Mouse (Mus musculus): ENCODE results near the gene Thap4. TPM values are rescaled to one million over a fixed set of nuclear protein-coding genes. Genes with fewer than 3 reads are reported as not detected.

Gene Thap4
- 33.5 and 51.4 TPM in 2 replicates for polyA plus RNA-seq (2015; fragmentation: Nextera tagmentation; extraction: Ambion mirVana)

DNA sequence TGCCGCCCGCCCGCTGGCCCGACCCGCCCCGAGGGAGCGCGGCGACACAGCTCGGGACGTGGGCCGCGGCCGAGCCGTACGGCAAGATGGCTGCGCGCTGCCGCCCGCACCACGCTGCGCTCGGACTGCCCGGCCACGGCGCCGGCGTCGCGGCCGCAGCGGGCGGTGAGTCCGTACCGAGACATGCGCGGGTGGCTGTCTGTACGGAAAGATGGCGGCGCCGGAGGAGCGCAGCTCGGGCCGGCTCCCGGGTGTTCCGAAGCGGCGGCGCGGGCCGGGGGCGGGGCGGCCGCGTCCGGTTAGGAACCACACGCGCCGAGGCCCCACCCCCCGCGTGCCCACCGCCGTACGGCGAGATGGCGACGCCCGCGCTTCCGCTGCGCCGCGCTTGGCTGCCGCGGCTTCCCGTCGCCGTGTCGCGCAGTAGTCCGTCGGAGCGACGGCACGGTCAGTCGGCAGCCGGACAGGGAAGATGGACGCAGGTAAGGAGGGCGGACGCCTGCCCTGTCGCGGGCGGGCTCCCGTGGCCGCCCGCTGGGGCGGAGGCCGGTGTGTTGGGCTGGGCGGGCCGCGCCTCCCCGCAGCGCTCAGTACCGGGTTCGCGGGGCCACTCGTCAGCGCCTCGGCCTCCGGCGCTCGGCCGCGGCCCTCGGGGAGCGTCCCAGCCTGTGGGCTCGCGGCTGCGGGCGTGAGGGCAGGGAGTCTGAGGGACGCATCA is at the start of gene Thap4:
Gene Thap4, minus strand, starts transcription at position 292 of the 718 bp plus-strand sequence.

DNA sequence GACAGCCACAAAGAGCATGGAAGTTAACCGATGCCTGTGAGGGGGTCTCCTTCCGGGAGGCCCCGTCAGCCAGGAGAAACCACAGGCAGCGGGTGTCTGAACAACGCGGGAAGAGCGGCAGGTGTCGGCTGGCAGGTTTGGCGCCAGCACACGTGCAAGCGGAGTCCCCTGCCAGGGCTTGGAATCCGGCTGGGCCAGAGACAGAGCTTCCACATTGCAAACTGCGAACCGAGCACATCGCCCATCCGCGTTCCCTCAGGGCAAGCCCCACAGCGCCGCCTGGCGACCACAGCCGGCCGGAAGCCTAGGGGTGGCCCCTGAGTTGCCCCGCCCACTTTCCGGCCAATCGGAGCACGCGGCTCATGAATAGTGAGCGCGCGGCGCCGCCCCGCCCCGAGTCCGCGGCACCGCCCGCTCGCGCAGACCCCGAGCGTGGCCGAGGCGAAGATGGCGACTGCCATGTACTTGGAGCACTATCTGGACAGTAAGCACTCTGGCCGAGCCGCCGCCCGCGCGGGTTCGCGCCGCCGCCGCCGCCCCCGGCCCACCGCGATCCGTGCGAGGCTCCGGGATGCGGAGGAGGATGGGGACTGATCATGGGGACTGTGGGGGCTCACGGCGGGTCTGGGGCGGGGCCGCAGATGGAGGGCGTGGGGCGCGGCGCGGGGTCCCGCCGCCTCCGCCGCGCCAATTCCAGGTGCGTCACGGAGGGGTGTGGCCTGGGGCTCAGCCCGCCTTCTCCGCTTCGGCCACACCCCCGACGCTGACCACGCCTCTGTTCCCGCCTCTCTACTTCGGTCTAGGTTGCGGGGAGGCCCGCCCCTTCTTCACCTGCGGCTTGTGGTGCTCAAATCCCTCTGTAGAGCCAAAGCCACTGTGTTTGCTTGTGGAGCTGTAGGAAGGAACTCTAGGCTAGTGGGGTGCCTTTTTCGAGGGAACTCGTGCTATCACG is 49.2 kb upstream of the Thap4 start, which contains the start of gene Ing5:
Gene Ing5, plus strand, starts transcription at position 410 of the 952 bp plus-strand sequence.

DNA sequence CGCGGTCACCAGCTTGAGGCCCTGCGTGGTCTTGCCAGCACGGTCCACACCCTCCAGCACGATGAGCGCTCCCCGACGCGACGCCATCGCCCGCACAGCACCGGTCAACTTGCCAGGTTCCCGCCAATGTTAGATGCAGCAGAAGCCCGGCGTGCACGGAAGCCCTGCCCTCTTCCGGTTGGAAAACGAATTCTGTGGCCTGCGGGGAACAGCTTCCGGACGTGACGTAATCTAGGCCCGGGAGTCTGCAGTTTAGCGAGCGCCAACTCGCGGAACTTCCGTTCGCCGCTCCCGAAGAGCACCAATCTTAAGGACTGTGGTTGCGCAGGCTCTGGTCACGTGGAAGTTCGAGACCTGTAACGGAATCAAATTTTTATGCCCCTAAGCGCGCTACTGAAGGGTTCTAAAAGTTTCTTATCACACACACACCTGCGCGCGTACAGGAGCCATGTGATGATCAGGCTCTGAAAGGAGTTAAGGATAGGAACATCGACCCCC is 47.1 kb upstream of the Thap4 start, which contains the start of gene Dtymk:
Gene Dtymk, minus strand, starts transcription at position 194 of the 498 bp plus-strand sequence.

DNA sequence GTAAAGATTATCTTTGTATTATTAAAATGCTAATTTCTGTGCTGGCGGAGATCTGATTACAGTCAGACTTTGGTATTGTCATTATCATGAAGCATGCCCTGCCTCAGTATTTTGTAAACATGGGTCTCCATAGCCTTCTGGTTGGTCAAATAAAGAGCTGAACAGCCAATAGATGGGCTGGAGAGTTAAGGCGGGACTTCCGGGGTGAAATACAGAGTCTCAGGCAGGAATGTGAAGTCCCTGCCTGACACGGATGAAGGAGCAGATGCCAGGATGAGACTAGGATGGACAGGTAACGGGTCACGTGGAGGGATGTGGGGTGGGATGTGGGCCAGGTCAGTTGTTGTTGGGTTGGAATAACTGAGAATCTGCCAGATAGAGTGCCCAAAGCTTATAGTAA is 3.4 kb downstream of the Thap4 start, which contains the start of gene Atg4b:
Gene Atg4b, plus strand, starts transcription at position 211 of the 400 bp plus-strand sequence.

DNA sequence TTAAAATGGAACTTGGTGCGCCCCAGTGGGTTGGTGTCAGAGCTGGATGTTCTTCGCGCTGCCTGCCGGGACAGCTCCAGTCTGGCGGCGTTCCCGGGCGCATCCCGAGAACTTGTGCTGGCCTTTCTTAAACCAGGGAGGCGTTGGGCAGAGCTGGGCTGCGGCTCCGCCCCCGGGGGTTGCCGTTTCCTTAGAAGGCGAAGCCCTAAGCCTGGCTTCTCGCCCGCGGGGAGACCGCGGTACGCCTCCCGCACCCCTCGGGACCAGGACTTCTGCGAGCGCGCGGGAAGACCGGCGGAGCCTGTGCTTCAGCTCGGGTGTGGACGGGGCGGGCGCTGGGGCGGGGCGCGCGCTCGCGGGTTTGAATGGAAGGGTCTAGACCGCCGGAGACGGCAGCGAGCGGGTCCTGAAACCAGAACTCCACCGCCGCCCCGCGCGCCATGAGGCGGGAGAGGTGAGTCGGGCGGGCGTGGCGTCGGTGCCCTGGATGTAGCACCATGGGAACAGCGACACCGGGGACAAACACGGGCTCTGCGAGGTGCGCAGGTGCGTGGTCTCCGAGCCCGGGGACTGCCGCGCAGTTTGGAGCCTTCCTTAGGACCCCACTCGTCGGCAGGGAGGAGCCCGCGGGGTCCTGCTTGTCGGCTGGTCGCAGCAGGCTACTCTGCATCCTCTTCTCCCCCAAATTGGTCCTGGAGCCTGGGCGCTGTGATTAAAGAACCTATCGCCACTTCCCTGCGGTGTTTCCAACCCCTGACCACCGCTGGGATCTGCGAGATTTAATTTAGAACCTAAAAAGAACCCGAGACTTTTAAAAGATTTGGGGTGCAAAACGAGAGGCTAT is 69.0 kb downstream of the Thap4 start, which contains the start of gene Bok:
Gene Bok, plus strand, starts transcription at position 260 of the 844 bp plus-strand sequence.

DNA sequence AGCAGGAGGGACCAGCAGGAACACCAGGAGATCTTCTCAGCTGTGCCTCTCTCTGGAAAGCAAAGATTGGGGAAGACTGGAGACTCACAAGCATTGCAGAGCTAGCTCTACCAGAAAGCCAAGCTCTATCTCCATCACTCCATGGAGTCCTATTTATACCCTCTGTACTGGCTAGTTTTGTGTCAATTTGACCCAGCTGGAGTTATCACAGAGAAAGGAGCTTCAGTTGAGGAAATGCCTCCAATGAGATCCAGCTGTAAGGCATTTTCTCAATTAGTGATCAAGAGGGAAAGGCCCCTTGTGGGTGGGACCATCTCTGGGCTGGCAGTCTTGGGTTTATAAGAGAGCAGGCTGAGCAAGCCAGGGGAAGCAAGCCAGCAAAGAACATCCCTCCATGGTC is 96.1 kb downstream of the Thap4 start, which contains the start of gene Stk25:
Gene Stk25, minus strand, starts transcription at position 101 of the 400 bp plus-strand sequence.

Other genes starting within 250 kb of the Thap4 start
- 3.8 and 5.1 TPM in 2 replicates for gene Farp2, start 242.8 kb downstream of the Thap4 start, polyA plus RNA-seq (2015; fragmentation: Nextera tagmentation; extraction: Ambion mirVana)
- 135 and 159 TPM in 2 replicates for gene Stk25, start 96.2 kb downstream of the Thap4 start, polyA plus RNA-seq (2015; fragmentation: Nextera tagmentation; extraction: Ambion mirVana)
- 54.1 and 62.1 TPM in 2 replicates for gene Bok, start 69.2 kb downstream of the Thap4 start, polyA plus RNA-seq (2015; fragmentation: Nextera tagmentation; extraction: Ambion mirVana)
- gene Atg4b, start 3.4 kb downstream of the Thap4 start, polyA plus RNA-seq (2015; fragmentation: Nextera tagmentation; extraction: Ambion mirVana), result 64.2 and 79.9 TPM in 2 replicates
- 206 and 220 TPM in 2 replicates for gene Dtymk, start 47.1 kb upstream of the Thap4 start, polyA plus RNA-seq (2015; fragmentation: Nextera tagmentation; extraction: Ambion mirVana)
- gene Ing5, start 49.1 kb upstream of the Thap4 start, polyA plus RNA-seq (2015; fragmentation: Nextera tagmentation; extraction: Ambion mirVana), result 7.0 and 7.7 TPM in 2 replicates
- 12.4 and 27.5 TPM in 2 replicates for gene D2hgdh, start 70.0 kb upstream of the Thap4 start, polyA plus RNA-seq (2015; fragmentation: Nextera tagmentation; extraction: Ambion mirVana)
- gene Gal3st2, start 106.4 kb upstream of the Thap4 start, polyA plus RNA-seq (2015; fragmentation: Nextera tagmentation; extraction: Ambion mirVana), result not detected in 2 replicates
- not detected in 2 replicates for gene Gal3st2b, start 163.4 kb upstream of the Thap4 start, polyA plus RNA-seq (2015; fragmentation: Nextera tagmentation; extraction: Ambion mirVana)
- gene Gal3st2c, start 235.6 kb upstream of the Thap4 start, polyA plus RNA-seq (2015; fragmentation: Nextera tagmentation; extraction: Ambion mirVana), result not detected in 2 replicates